Mouse (Mus musculus) liver, adult 2 months (tissue): Measurements from ENCODE around the gene Rnf10. TPM values are rescaled to one million over a fixed set of nuclear protein-coding genes. Genes with fewer than 3 reads are reported as not detected.

Source experiments
- DNase-seq: peaks from one replicate; pipeline ENCODE4 v3.0.0-alpha.2; 2011; ENCODE audit warnings: low read depth, low spot score; ENCODE audit errors: extremely low read depth
- H3K27ac ChIP-seq: fragments of 200-500 bp; replicated peaks from 2 replicates; pipeline ENCODE4 v1.5.1; 2012; ENCODE audit warnings: low read depth, mild to moderate bottlenecking, control low read depth, inconsistent platforms, low read length; ENCODE audit not compliant: insufficient read depth
- H3K27me3 ChIP-seq: fragments of 200-500 bp; 2 replicates; pipeline ENCODE4 v1.6.1; 2012; ENCODE audit warnings: mild to moderate bottlenecking, moderate library complexity, low read length, inconsistent platforms; ENCODE audit not compliant: control insufficient read depth, insufficient read depth
- H3K36me3 ChIP-seq: fragments of 200-500 bp; 2 replicates; pipeline ENCODE4 v1.6.1; 2012; ENCODE audit warnings: low read length, inconsistent platforms; ENCODE audit not compliant: control insufficient read depth, insufficient read depth
- H3K4me1 ChIP-seq: fragments of 200-500 bp; 2 replicates; pipeline ENCODE4 v1.6.1; 2011; ENCODE audit warnings: low read length; ENCODE audit not compliant: control insufficient read depth, insufficient read depth
- H3K4me3 ChIP-seq: fragments of 200-500 bp; 2 replicates; pipeline ENCODE4 v1.5.1; 2011; ENCODE audit warnings: low read depth, mild to moderate bottlenecking, control low read depth, low read length, moderate library complexity; ENCODE audit not compliant: insufficient read depth
- H3K79me2 ChIP-seq: fragments of 200-500 bp; 2 replicates; pipeline ENCODE4 v1.6.1; 2012; ENCODE audit warnings: inconsistent platforms, mild to moderate bottlenecking, low read length, moderate library complexity; ENCODE audit not compliant: control insufficient read depth, insufficient read depth
- H3K9ac ChIP-seq: fragments of 200-500 bp; 2 replicates; pipeline ENCODE4 v1.6.1; 2012; ENCODE audit warnings: low read depth, mild to moderate bottlenecking, control low read depth, inconsistent platforms, low read length
- CTCF ChIP-seq: fragments of 200-500 bp; IDR thresholded peaks from 2 replicates; pipeline ENCODE4 v1.5.1; 2011; ENCODE audit warnings: low read depth, low read length, control low read depth
- POLR2A ChIP-seq: fragments of 200-500 bp; IDR thresholded peaks from 2 replicates; pipeline ENCODE4 v1.6.1; 2011; ENCODE audit warnings: low read length, control low read depth; ENCODE audit not compliant: insufficient read depth; ENCODE audit errors: extremely low read depth
- WGBS: fragments of 180-500 bp; shearing (Covaris S2); methylation state at CpG from one replicate; pipeline ENCODE4 v1.1.7; 2018; 5-methylcytosine and 5-hydroxymethylcytosine counted together
- polyA plus RNA-seq: library from polyadenylated mRNA; depleted of rRNA; stranded (reverse); fragments of >200 nt; gene quantifications from 2 replicates; pipeline ENCODE4 v1.2.3, GENCODE M21; 2012
- total RNA-seq: library from RNA; depleted of rRNA; stranded (reverse); fragments of >200 nt; gene quantifications from 2 replicates; pipeline ENCODE4 v1.2.3, GENCODE M21; 2014

Gene Rnf10
- total and polyA plus RNA-seq, 2 experiments: 32.1 to 79.2 TPM

- Histone ChIP-seq H3K4me3 (no peak overlapping the region), H3K36me3 (peaks cover 3% of the 10 kb centered on the region; the same call in 1 of the 2 replicates), H3K4me1 (peaks cover 20% of the 10 kb centered on the region), H3K9ac (no peak overlapping the region), H3K27ac (no peak overlapping the region), H3K27me3 (no peaks in the 10 kb centered on the region), H3K79me2 (peaks cover 36% of the 10 kb centered on the region)
- DNase-seq: no peak
- TF ChIP-seq POLR2A: no peak
- TF ChIP-seq CTCF: no peak
- 74% methylated on average over 6 of the region's 6 CpGs for WGBS
Measured at GRCm38 (mm10) chr5:115273549-115274135, 944 bp upstream of the Rnf10 start.

GRCm38 (mm10) chr5:115271931-115272811 lies 527 bp downstream of the Rnf10 start:
- H3K4me1 ChIP-seq: peaks cover 26% of the 10 kb centered on the region
- WGBS: 1% methylated on average over 76 of the region's 77 CpGs
- TF ChIP-seq POLR2A: no peak
- no peak for TF ChIP-seq CTCF
- peak; percentile 43 for DNase-seq
- H3K4me3 ChIP-seq: peak overlapping the region; percentile 99
- H3K79me2 ChIP-seq: peaks cover 39% of the 10 kb centered on the region
- H3K36me3 ChIP-seq: peaks cover 3% of the 10 kb centered on the region; the same call in 1 of the 2 replicates
- H3K9ac ChIP-seq: peak overlapping the region; percentile 100
- H3K27me3 ChIP-seq: no peaks in the 10 kb centered on the region
- H3K27ac ChIP-seq: peak overlapping the region; percentile 86

- Histone ChIP-seq H3K27me3 (no peaks in the 10 kb centered on the region), H3K4me1 (peaks cover 37% of the 10 kb centered on the region), H3K27ac (no peak overlapping the region), H3K36me3 (peaks cover 3% of the 10 kb centered on the region; the same call in 1 of the 2 replicates), H3K79me2 (peaks cover 54% of the 10 kb centered on the region), H3K9ac (no peak overlapping the region), H3K4me3 (no peak overlapping the region)
- TF ChIP-seq POLR2A: no peak
- no peak for TF ChIP-seq CTCF
- DNase-seq: no peak
- 97% methylated on average over 1 of the region's 1 CpGs for WGBS
Measured at GRCm38 (mm10) chr5:115269969-115270368, 2.7 kb downstream of the Rnf10 start.

- peak overlapping the region; percentile 64 for H3K27ac ChIP-seq
- 3% methylated on average over 3 of the region's 3 CpGs for WGBS
- H3K36me3 ChIP-seq: peaks cover 3% of the 10 kb centered on the region; the same call in 1 of the 2 replicates
- peaks cover 62% of the 10 kb centered on the region for H3K79me2 ChIP-seq
- no peaks in the 10 kb centered on the region for H3K27me3 ChIP-seq
- peaks cover 36% of the 10 kb centered on the region for H3K4me1 ChIP-seq
- H3K9ac ChIP-seq: no peak overlapping the region
- no peak overlapping the region for H3K4me3 ChIP-seq
- TF ChIP-seq POLR2A (no peak), CTCF (no peak)
- DNase-seq: peak; percentile 97
Measured at GRCm38 (mm10) chr5:115268266-115268665, 4.4 kb downstream of the Rnf10 start.

- Histone ChIP-seq H3K36me3 (peaks cover 3% of the 10 kb centered on the region; the same call in 1 of the 2 replicates), H3K4me3 (no peak overlapping the region), H3K9ac (no peak overlapping the region), H3K27me3 (no peaks in the 10 kb centered on the region), H3K4me1 (peaks cover 34% of the 10 kb centered on the region), H3K27ac (no peak overlapping the region), H3K79me2 (peaks cover 68% of the 10 kb centered on the region)
- no peak for TF ChIP-seq CTCF
- no peak for TF ChIP-seq POLR2A
- no peak for DNase-seq
- 40% methylated on average over 3 of the region's 3 CpGs for WGBS
Measured at GRCm38 (mm10) chr5:115267469-115268045, 5.1 kb downstream of the Rnf10 start.
